Mouse (Mus musculus) midbrain, embryonic 13.5 days (tissue): ENCODE data around the gene Gm1979. TPM values are rescaled to one million over a fixed set of nuclear protein-coding genes. Genes with fewer than 3 reads are reported as not detected.

Experiments
- polyA plus RNA-seq: library from polyadenylated mRNA; unstranded; fragments of >200 nt; fragmentation: Nextera tagmentation; extraction: Ambion mirVana; gene quantifications from 2 replicates; pipeline ENCODE4 v1.2.1, GENCODE M21; 2015

The Gm1979 gene
- polyA plus RNA-seq, 1 experiment from 2014 or later: 0.24 TPM

Other genes with a start within 250 kb of the Gm1979 start
- gene Actr3b, start 244.8 kb downstream of the Gm1979 start, polyA plus RNA-seq: 13.6 and 15.2 TPM in 2 replicates
- not detected in 2 replicates for gene Gm21663, start 62.4 kb downstream of the Gm1979 start, polyA plus RNA-seq
- 0.07 TPM in 1 of 2 replicates, not detected in the other for gene Gm21671, start 50.4 kb downstream of the Gm1979 start, polyA plus RNA-seq
- 0.08 and 0.09 TPM in 2 replicates for gene Gm21680, start 32.1 kb downstream of the Gm1979 start, polyA plus RNA-seq
- 0.13 and 0.24 TPM in 2 replicates for gene Gm21698, start 16.1 kb downstream of the Gm1979 start, polyA plus RNA-seq
- not detected in 2 replicates for gene Gm5862, start 18.1 kb upstream of the Gm1979 start, polyA plus RNA-seq
- gene Speer4a, start 34.8 kb upstream of the Gm1979 start, polyA plus RNA-seq: 0.12 and 0.16 TPM in 2 replicates
- gene Gm7347, start 53.8 kb upstream of the Gm1979 start, polyA plus RNA-seq: 0.06 TPM in 1 of 2 replicates, not detected in the other
- not detected in 2 replicates for gene Gm10471, start 84.5 kb upstream of the Gm1979 start, polyA plus RNA-seq
- not detected in 2 replicates for gene 5031410I06Rik, start 100.6 kb upstream of the Gm1979 start, polyA plus RNA-seq
- 0.16 TPM in 1 of 2 replicates, not detected in the other for gene Gm10220, start 116.6 kb upstream of the Gm1979 start, polyA plus RNA-seq